In genomic region chr2:56440916-56441315, GRCm38 (mm10) we compare ENCODE assay signal across 22 mouse cellular contexts.
A peak's percentile ranks its signal among the peaks of the same experiment; 100 is the strongest.
DNase-seq lines count a peak whose midpoint lies in the region; ATAC-seq and TF ChIP-seq lines count a peak whose summit lies in the region.
"Had no signal": no experiment of that assay in that cellular context is flagged by ENCODE, and none has a peak within 500 bp of the region (broad histone marks: within the 10 kb centered on the region; RNA-seq: fewer than 3 reads in every experiment).

No protein-coding gene starts in this region.

- no peak for ATAC-seq in hindbrain, embryonic 11.5 days (ENCODE audit: low FRiP score)
- ATAC-seq in midbrain, postnatal 0 days (ENCODE audit: low FRiP score), result no peak
- ATAC-seq: forebrain, embryonic 14.5 days; forebrain, postnatal 0 days; intestine, embryonic 15.5 days had no signal

- H3K27me3 ChIP-seq in hindbrain, embryonic 10.5 days (ENCODE audit: insufficient read depth, poor library complexity, severe bottlenecking), result no peaks in the 10 kb centered on the region
- H3K27me3 ChIP-seq in hindbrain, embryonic 11.5 days (ENCODE audit: control insufficient read depth, insufficient read depth, low read length), result no peaks in the 10 kb centered on the region
- H3K27me3 ChIP-seq in midbrain, postnatal 0 days (ENCODE audit: insufficient read depth, low read length), result no peaks in the 10 kb centered on the region
- no peaks in the 10 kb centered on the region for H3K27me3 ChIP-seq in midbrain, embryonic 10.5 days (ENCODE audit: low read depth, poor library complexity, severe bottlenecking)
- H3K27me3 ChIP-seq: embryonic facial prominence, embryonic 12.5 days; embryonic facial prominence, embryonic 15.5 days; hindbrain, embryonic 15.5 days; intestine, embryonic 15.5 days had no signal

- no peak overlapping the region for H3K27ac ChIP-seq in hindbrain, embryonic 10.5 days
- H3K27ac ChIP-seq in hindbrain, embryonic 11.5 days (ENCODE audit: low read depth, low read length), result no peak overlapping the region
- no peak overlapping the region for H3K27ac ChIP-seq in midbrain, postnatal 0 days (ENCODE audit: low read depth, low read length)
- no peak overlapping the region for H3K27ac ChIP-seq in midbrain, embryonic 10.5 days (replicated peaks)
- H3K27ac ChIP-seq: embryonic facial prominence, embryonic 12.5 days; embryonic facial prominence, embryonic 15.5 days; gastrocnemius, adult 2 months; hindbrain, embryonic 15.5 days; intestine, embryonic 15.5 days had no signal

- H3K4me2 ChIP-seq in hindbrain, embryonic 11.5 days (replicated peaks; ENCODE audit: low read depth, low read length), result no peak overlapping the region
- no peak overlapping the region for H3K4me2 ChIP-seq in midbrain, postnatal 0 days (ENCODE audit: low read depth, low read length, poor library complexity, severe bottlenecking)
- H3K4me2 ChIP-seq: embryonic facial prominence, embryonic 12.5 days; embryonic facial prominence, embryonic 15.5 days; heart, embryonic 11.5 days; hindbrain, embryonic 15.5 days; intestine, embryonic 15.5 days had no signal

- no peaks in the 10 kb centered on the region for H3K36me3 ChIP-seq in hindbrain, embryonic 10.5 days
- no peaks in the 10 kb centered on the region for H3K36me3 ChIP-seq in hindbrain, embryonic 11.5 days (ENCODE audit: control insufficient read depth, insufficient read depth, low read length)
- no peaks in the 10 kb centered on the region for H3K36me3 ChIP-seq in midbrain, postnatal 0 days (ENCODE audit: insufficient read depth, low read length)
- no peaks in the 10 kb centered on the region for H3K36me3 ChIP-seq in midbrain, embryonic 10.5 days
- H3K36me3 ChIP-seq: embryonic facial prominence, embryonic 12.5 days; embryonic facial prominence, embryonic 15.5 days; hindbrain, embryonic 15.5 days; intestine, embryonic 15.5 days had no signal

- H3K4me3 ChIP-seq in hindbrain, embryonic 10.5 days, result no peak overlapping the region
- no peak overlapping the region for H3K4me3 ChIP-seq in hindbrain, embryonic 11.5 days (ENCODE audit: low read depth, low read length)
- no peak overlapping the region for H3K4me3 ChIP-seq in midbrain, postnatal 0 days (ENCODE audit: low read depth, low read length)
- no peak overlapping the region for H3K4me3 ChIP-seq in midbrain, embryonic 10.5 days
- H3K4me3 ChIP-seq: embryonic facial prominence, embryonic 12.5 days; embryonic facial prominence, embryonic 15.5 days; gastrocnemius, adult 2 months; hindbrain, embryonic 15.5 days; intestine, embryonic 15.5 days had no signal

- 76% methylated on average over 10 of the region's 10 CpGs for WGBS in hindbrain, embryonic 10.5 days
- 83% methylated on average over 10 of the region's 10 CpGs for WGBS in hindbrain, embryonic 11.5 days
- 84% methylated on average over 10 of the region's 10 CpGs for WGBS in midbrain, postnatal 0 days
- 81% methylated on average over 10 of the region's 10 CpGs for WGBS in midbrain, embryonic 10.5 days

- peak; percentile 23 for TF ChIP-seq CTCF in midbrain, postnatal 0 days (IDR thresholded peaks at IDR 0.05)

- H3K9me3 ChIP-seq in hindbrain, embryonic 10.5 days, result no peaks in the 10 kb centered on the region
- H3K9me3 ChIP-seq in hindbrain, embryonic 11.5 days (ENCODE audit: control insufficient read depth, low read length), result no peaks in the 10 kb centered on the region
- H3K9me3 ChIP-seq in midbrain, postnatal 0 days (ENCODE audit: low read length), result no peaks in the 10 kb centered on the region
- no peaks in the 10 kb centered on the region for H3K9me3 ChIP-seq in midbrain, embryonic 10.5 days (replicated peaks)
- H3K9me3 ChIP-seq: embryonic facial prominence, embryonic 12.5 days; embryonic facial prominence, embryonic 15.5 days; hindbrain, embryonic 15.5 days; intestine, embryonic 15.5 days had no signal

- DNase-seq in hindbrain, embryonic 10.5 days (ENCODE audit: low spot score), result peak; percentile 2
- no peak for DNase-seq in hindbrain, embryonic 11.5 days (ENCODE audit: low spot score)
- DNase-seq in midbrain, postnatal 0 days (ENCODE audit: low spot score), result no peak
- no peak for DNase-seq in midbrain, embryonic 10.5 days (ENCODE audit: low spot score)
- DNase-seq in ZHBTc4 (ENCODE audit: low read depth, low spot score), result peak; percentile 70
- DNase-seq in lung, postnatal 4 days, result no peak
- DNase-seq: adrenal gland, adult 2 months; adrenal gland, postnatal 14 days; cerebellum, adult 11 months; cerebellum, adult 2 months; cerebellum, adult 9-11 months; cerebellum, postnatal 25 days; forebrain, postnatal 0 days; gastrocnemius, adult 2 months; gastrocnemius, postnatal 14 days; heart, adult 11 months had no signal

- no peak overlapping the region for H3K9ac ChIP-seq in hindbrain, embryonic 11.5 days (ENCODE audit: low read depth, low read length)
- H3K9ac ChIP-seq in midbrain, postnatal 0 days (replicated peaks; ENCODE audit: low read length, poor library complexity, severe bottlenecking), result no peak overlapping the region
- H3K9ac ChIP-seq: embryonic facial prominence, embryonic 12.5 days; embryonic facial prominence, embryonic 15.5 days; forebrain, postnatal 0 days; hindbrain, embryonic 15.5 days; intestine, embryonic 15.5 days had no signal

- no peaks in the 10 kb centered on the region for H3K4me1 ChIP-seq in hindbrain, embryonic 10.5 days (replicated peaks)
- no peaks in the 10 kb centered on the region for H3K4me1 ChIP-seq in hindbrain, embryonic 11.5 days (replicated peaks; ENCODE audit: control insufficient read depth, insufficient read depth, low read length)
- no peaks in the 10 kb centered on the region for H3K4me1 ChIP-seq in midbrain, postnatal 0 days (ENCODE audit: insufficient read depth, low read length)
- no peaks in the 10 kb centered on the region for H3K4me1 ChIP-seq in midbrain, embryonic 10.5 days
- H3K4me1 ChIP-seq: embryonic facial prominence, embryonic 12.5 days; embryonic facial prominence, embryonic 15.5 days; hindbrain, embryonic 15.5 days; intestine, embryonic 15.5 days had no signal

Comparison
In these comparisons a context has a peak if more than half of its experiments do, and no peak if none do; other contexts are left out.
1. DNase-seq: peak in hindbrain, embryonic 10.5 days (single experiment) and ZHBTc4 (single experiment); none in hindbrain, embryonic 11.5 days (single experiment), midbrain, postnatal 0 days (single experiment), midbrain, embryonic 10.5 days (single experiment) and lung, postnatal 4 days (0 of 2).